Mouse (Mus musculus): ENCODE results near the gene Bckdha. TPM values are rescaled to one million over a fixed set of nuclear protein-coding genes. Genes with fewer than 3 reads are reported as not detected.

Gene Bckdha
- polyA plus RNA-seq, 2 experiments, result 54.2 to 67.0 TPM

GRCm38 (mm10) chr7:25694104-25694503 lies 35.3 kb upstream of the Bckdha start:
- WGBS, result 71% methylated on average over 8 of the region's 8 CpGs
- Histone ChIP-seq H3K36me3 (ENCODE audit: control insufficient read depth, insufficient read depth, low read length) (no peaks in the 10 kb centered on the region), H3K4me2 (replicated peaks; ENCODE audit: low read depth, low read length, severe bottlenecking) (no peak overlapping the region)

GRCm38 (mm10) chr7:25690051-25690450 lies 31.3 kb upstream of the Bckdha start:
- Histone ChIP-seq H3K27me3 (ENCODE audit: control insufficient read depth, insufficient read depth, low read length) (peaks cover 50% of the 10 kb centered on the region), H3K9ac (ENCODE audit: low read depth, low read length, severe bottlenecking) (no peak overlapping the region), H3K27ac (replicated peaks; ENCODE audit: low read depth, low read length) (no peak overlapping the region), H3K36me3 (ENCODE audit: control insufficient read depth, insufficient read depth, low read length) (no peaks in the 10 kb centered on the region), H3K4me3 (replicated peaks; ENCODE audit: low read length) (peak overlapping the region; percentile 60; the same call in 1 of the 2 replicates), H3K4me1 (ENCODE audit: control insufficient read depth, insufficient read depth, low read length) (peaks cover 21% of the 10 kb centered on the region), H3K9me3 (ENCODE audit: control insufficient read depth, low read length) (no peaks in the 10 kb centered on the region), H3K4me2 (replicated peaks; ENCODE audit: low read depth, low read length, severe bottlenecking) (peak overlapping the region; percentile 90; the same call in 1 of the 2 replicates)
- ATAC-seq (ENCODE audit: low FRiP score, low read depth) (no peak), DNase-seq (ENCODE audit: low spot score) (no peak)
- 39% methylated on average over 5 of the region's 5 CpGs for WGBS
- TF ChIP-seq POLR2A (IDR thresholded peaks at IDR 0.05; ENCODE audit: borderline replicate concordance, extremely low read depth, insufficient read depth, insufficient read length), result no peak

More at GRCm38 (mm10) chr7:25694104-25694503, 35.3 kb upstream of the Bckdha start:
- no peaks in the 10 kb centered on the region for H3K9me3 ChIP-seq (ENCODE audit: control insufficient read depth, low read length)
- no peak overlapping the region for H3K27ac ChIP-seq (replicated peaks; ENCODE audit: low read depth, low read length)
- TF ChIP-seq POLR2A (IDR thresholded peaks at IDR 0.05; ENCODE audit: borderline replicate concordance, extremely low read depth, insufficient read depth, insufficient read length), result no peak
- H3K4me1 ChIP-seq (ENCODE audit: control insufficient read depth, insufficient read depth, low read length), result peaks cover 5% of the 10 kb centered on the region; the same call in 1 of the 2 replicates
- no peak overlapping the region for H3K4me3 ChIP-seq (replicated peaks; ENCODE audit: low read length)
- H3K27me3 ChIP-seq (ENCODE audit: control insufficient read depth, insufficient read depth, low read length), result peaks cover 18% of the 10 kb centered on the region
- DNase-seq (ENCODE audit: low spot score) (no peak), ATAC-seq (ENCODE audit: low FRiP score, low read depth) (no peak)
- no peak overlapping the region for H3K9ac ChIP-seq (ENCODE audit: low read depth, low read length, severe bottlenecking)

GRCm38 (mm10) chr7:25689603-25690021 lies 30.8 kb upstream of the Bckdha start:
- no peaks in the 10 kb centered on the region for H3K9me3 ChIP-seq (ENCODE audit: control insufficient read depth, low read length)
- H3K36me3 ChIP-seq (ENCODE audit: control insufficient read depth, insufficient read depth, low read length), result no peaks in the 10 kb centered on the region
- peak overlapping the region; percentile 90 for H3K4me2 ChIP-seq (replicated peaks; ENCODE audit: low read depth, low read length, severe bottlenecking)
- no peak for TF ChIP-seq POLR2A (IDR thresholded peaks at IDR 0.05; ENCODE audit: borderline replicate concordance, extremely low read depth, insufficient read depth, insufficient read length)
- no peak overlapping the region for H3K27ac ChIP-seq (replicated peaks; ENCODE audit: low read depth, low read length)
- DNase-seq (ENCODE audit: low spot score) (no peak), ATAC-seq (ENCODE audit: low FRiP score, low read depth) (no peak)
- peaks cover 21% of the 10 kb centered on the region for H3K4me1 ChIP-seq (ENCODE audit: control insufficient read depth, insufficient read depth, low read length)
- WGBS, result 10% methylated on average over 12 of the region's 12 CpGs
- H3K9ac ChIP-seq (ENCODE audit: low read depth, low read length, severe bottlenecking), result peak overlapping the region; percentile 46; the same call in 1 of the 2 replicates
- peaks cover 50% of the 10 kb centered on the region for H3K27me3 ChIP-seq (ENCODE audit: control insufficient read depth, insufficient read depth, low read length)
- H3K4me3 ChIP-seq (replicated peaks; ENCODE audit: low read length), result peak overlapping the region; percentile 60

GRCm38 (mm10) chr7:25688810-25689586 lies 30.2 kb upstream of the Bckdha start:
- TF ChIP-seq POLR2A (IDR thresholded peaks at IDR 0.05; ENCODE audit: borderline replicate concordance, extremely low read depth, insufficient read depth, insufficient read length), result no peak
- H3K27ac ChIP-seq (replicated peaks; ENCODE audit: low read depth, low read length), result no peak overlapping the region
- peak overlapping the region; percentile 90 for H3K4me2 ChIP-seq (replicated peaks; ENCODE audit: low read depth, low read length, severe bottlenecking)
- DNase-seq (ENCODE audit: low spot score) (peak; percentile 66), ATAC-seq (ENCODE audit: low FRiP score, low read depth) (peak; percentile 51)
- under 1% methylated on average over 35 of the region's 52 CpGs for WGBS
- peaks cover 50% of the 10 kb centered on the region for H3K27me3 ChIP-seq (ENCODE audit: control insufficient read depth, insufficient read depth, low read length)
- peak overlapping the region; percentile 60 for H3K4me3 ChIP-seq (replicated peaks; ENCODE audit: low read length)
- H3K4me1 ChIP-seq (ENCODE audit: control insufficient read depth, insufficient read depth, low read length), result peaks cover 21% of the 10 kb centered on the region
- no peaks in the 10 kb centered on the region for H3K36me3 ChIP-seq (ENCODE audit: control insufficient read depth, insufficient read depth, low read length)
- no peaks in the 10 kb centered on the region for H3K9me3 ChIP-seq (ENCODE audit: control insufficient read depth, low read length)
- peak overlapping the region; percentile 46 for H3K9ac ChIP-seq (ENCODE audit: low read depth, low read length, severe bottlenecking)

- H3K4me3 ChIP-seq (replicated peaks; ENCODE audit: low read length), result peak overlapping the region; percentile 60
- no peaks in the 10 kb centered on the region for H3K9me3 ChIP-seq (ENCODE audit: control insufficient read depth, low read length)
- H3K9ac ChIP-seq (ENCODE audit: low read depth, low read length, severe bottlenecking), result peak overlapping the region; percentile 75
- no peak overlapping the region for H3K27ac ChIP-seq (replicated peaks; ENCODE audit: low read depth, low read length)
- ATAC-seq (ENCODE audit: low FRiP score, low read depth) (no peak), DNase-seq (ENCODE audit: low spot score) (no peak)
- no peaks in the 10 kb centered on the region for H3K36me3 ChIP-seq (ENCODE audit: control insufficient read depth, insufficient read depth, low read length)
- peaks cover 50% of the 10 kb centered on the region for H3K27me3 ChIP-seq (ENCODE audit: control insufficient read depth, insufficient read depth, low read length)
- WGBS, result under 1% methylated on average over 42 of the region's 47 CpGs
- no peak for TF ChIP-seq POLR2A (IDR thresholded peaks at IDR 0.05; ENCODE audit: borderline replicate concordance, extremely low read depth, insufficient read depth, insufficient read length)
- H3K4me1 ChIP-seq (ENCODE audit: control insufficient read depth, insufficient read depth, low read length), result peaks cover 21% of the 10 kb centered on the region
- peak overlapping the region; percentile 90 for H3K4me2 ChIP-seq (replicated peaks; ENCODE audit: low read depth, low read length, severe bottlenecking)
Measured at GRCm38 (mm10) chr7:25687811-25688401, 29.1 kb upstream of the Bckdha start.
